Mouse (Mus musculus): Measurements from ENCODE around the gene Fkbp14. TPM values are rescaled to one million over a fixed set of nuclear protein-coding genes. Genes with fewer than 3 reads are reported as not detected.

Gene Fkbp14
- polyA plus RNA-seq, 1 experiment, result 15.4 TPM

GRCm38 (mm10) chr6:54588212-54588611, 8.9 kb downstream of the Fkbp14 start:
- no peak for DNase-seq (ENCODE audit: low read depth)

DNA sequence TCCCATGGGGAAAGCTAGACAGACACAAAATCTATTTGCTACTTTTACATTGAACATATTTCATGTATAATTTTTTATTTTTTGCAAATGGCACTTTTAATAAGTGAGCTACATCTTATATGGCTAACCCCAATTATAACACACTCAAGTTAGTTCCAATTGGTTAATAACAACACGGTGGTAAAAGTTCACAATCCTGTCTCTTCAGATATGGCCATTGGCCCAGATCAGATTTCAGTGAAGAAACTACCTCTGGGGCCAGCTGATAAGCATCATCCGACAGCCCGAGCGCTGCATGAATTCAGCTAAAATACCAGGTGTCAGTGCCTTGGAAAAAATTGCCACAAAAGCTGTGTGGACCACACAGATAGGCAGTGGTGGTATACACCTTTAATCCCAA, 9.4 kb downstream of the Fkbp14 start:
- DNase-seq (ENCODE audit: low read depth), result no peak

- no peak for DNase-seq (ENCODE audit: low read depth)
Measured at GRCm38 (mm10) chr6:54586911-54587310, 10.2 kb downstream of the Fkbp14 start.

DNA sequence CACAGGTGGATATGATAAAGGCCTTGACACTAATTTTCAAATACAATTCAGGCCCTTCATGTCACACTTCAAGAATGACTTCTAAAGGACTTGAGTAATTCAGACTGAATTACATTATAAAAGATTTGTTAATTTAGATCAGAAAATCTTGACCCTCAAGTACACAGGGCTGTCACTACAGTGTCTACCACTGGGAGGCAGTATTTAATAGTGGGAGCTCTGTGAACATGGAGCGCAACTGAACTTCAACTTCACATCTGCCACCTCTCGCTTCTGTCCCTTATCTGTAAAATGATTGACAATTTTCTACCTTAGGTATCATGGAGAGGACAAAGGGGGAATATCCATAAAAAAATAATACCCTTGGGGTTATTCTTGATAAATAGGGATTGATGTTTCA, 10.9 kb downstream of the Fkbp14 start:
- DNase-seq (ENCODE audit: low read depth), result no peak

DNA sequence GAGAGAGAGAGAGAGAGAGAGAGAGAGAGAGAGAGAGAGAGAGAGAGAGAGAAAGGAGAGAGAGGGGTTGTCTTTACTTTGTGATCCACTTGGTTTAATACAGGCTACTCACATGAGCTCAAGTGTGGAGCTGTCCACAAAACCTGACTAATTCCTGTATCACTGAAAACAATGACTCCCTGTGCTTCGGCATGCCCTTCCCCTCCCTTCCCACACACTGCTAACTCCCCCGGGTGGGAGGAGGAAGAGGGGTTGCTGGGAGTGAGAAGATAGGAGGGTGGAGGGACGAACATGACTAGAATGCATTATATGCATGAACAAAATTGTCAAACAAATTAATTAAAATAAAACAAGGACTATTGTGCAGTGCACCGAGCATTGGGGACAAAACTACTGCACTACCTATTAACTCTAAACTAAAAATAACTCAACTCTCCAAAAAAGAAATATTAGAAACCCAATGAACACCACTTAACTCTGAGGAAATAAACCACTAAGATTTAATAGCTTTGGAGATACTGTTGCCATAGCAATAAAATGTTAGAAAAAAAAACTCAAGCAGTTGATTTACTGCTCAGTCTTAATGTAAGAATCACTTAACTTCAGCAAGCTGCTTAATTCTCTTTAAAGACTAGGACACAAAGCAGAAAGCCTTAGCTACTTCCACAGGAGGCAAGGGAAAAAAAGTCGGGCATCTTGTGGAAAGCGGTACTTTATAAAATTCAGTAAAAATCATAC, 23.7 kb downstream of the Fkbp14 start:
- DNase-seq (ENCODE audit: low read depth), result no peak

DNA sequence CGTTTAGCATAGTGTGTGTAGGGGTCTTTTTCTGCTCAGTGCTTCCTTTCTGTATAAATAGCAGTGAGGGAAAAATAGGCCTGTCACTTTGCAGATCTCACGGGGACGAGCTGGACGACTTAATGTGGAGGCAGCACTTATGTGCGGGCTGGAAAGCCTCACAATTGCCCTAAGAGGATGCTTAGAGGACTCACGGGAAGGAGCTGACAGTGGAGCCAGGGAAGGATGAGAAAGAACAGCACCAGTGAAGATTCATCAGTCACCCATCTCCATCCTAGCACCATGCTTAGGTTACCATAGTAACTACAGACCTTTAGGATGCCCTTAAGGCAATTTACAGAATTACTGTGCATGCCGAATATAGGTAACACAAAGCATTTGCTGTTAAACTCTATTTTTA, 27.3 kb downstream of the Fkbp14 start:
- DNase-seq (ENCODE audit: low read depth), result no peak

DNA sequence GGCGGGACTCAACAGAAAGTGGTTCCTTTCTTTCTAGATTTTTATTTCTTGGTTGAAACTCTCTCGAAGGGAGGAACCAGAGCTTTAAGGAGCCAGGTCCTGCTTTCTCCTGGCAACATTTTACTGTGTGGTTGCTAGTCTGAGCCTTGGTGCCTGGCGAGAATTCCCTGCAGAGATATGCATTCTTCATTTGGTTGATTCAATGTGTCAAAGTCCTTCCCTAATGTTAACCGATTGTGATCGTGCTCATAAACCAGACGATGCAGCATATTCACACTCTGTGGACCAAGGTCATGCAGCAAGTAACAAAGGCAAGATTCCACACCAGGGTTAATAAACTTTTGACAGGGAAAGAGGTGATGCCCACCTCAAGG, 30.6 kb downstream of the Fkbp14 start:
- DNase-seq (ENCODE audit: low read depth), result no peak

- DNase-seq (ENCODE audit: low read depth), result no peak
Measured at GRCm38 (mm10) chr6:54565665-54566545, 31.2 kb downstream of the Fkbp14 start, which contains the start of gene Scrn1. Gene Scrn1 (minus strand): TSS chr6:54566489.

- DNase-seq (ENCODE audit: low read depth), result no peak
Measured at GRCm38 (mm10) chr6:54565012-54565411, 32.1 kb downstream of the Fkbp14 start.

DNA sequence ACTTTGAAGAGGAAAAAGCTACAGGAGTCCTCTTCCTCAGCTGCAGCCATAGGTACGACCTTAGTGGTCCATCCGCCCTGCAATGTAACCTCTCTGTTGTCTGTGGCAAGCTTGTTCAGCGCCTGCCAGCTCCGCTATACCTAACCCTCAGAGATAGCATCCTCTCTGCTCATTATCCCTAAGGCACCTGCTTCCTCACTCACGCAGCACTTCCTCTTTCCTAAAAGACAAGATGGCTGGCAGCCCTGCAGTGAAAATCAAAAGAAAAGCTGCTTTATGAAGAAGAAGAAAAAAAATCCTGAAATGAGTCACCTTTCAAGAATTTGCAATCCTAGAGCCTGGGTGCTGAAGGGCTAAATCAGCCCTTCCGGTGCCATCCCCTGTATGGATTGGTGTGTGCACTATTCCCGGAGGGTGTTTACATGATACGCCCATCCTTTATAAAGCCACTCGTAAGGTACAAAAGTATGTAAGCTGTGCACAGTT, 32.6 kb downstream of the Fkbp14 start:
- DNase-seq (ENCODE audit: low read depth), result no peak

DNA sequence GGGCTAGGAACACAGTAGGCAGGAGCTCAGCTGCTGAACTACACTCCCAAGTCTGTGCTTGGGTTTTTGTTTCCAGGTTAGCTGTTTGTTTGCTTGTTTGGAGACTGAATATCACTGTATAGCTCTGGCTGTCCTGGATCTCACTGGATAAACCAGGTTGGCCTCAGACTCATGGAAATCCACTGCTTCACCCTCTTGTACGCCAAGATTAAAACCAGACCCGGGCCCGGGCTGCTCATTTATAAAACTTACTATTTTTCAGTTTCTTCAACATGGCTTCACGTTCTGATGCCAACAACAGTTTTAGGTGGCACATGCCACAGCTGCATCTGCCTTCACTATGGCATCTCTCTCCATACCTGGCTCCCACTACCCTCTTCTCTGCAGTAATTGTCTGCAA, 33.5 kb downstream of the Fkbp14 start:
- DNase-seq (ENCODE audit: low read depth), result no peak

DNA sequence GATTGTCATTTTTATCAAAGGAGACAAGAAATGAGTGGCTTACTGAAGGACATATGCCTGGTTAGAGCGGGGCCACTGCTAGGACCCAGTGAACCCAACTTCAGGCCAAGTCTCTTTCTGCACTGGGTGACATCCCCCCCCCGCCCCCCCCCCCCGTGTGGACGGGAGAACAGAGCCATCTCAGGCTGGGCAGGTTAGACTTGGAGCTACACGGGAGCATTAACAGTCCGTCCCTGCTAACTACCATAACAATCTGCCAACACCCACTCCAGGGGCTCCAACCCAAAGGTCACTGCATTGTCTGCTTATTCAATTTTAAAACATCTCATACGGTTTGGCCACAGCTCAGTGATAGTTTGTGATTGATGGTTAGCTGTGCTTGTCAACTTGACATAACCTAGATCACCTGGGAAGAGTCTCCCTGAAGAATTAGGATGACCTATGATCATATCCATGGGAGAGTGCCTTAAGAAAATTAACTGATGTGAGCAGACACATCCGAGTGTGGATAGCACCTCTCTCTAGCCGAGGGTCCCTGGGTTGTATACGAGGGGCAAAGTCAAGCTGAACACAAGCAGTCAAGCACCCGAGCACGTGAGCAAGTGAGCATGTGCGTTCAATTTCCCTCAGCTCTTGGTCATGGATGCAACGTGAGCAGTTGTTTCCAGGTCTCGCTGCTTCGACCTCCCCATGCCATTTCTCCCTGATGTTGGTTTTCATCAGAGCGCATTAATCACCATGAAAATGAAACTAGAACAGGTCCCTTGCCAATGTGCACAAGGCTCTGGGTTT, 34.9 kb downstream of the Fkbp14 start:
- DNase-seq (ENCODE audit: low read depth), result no peak

GRCm38 (mm10) chr6:54558466-54558865, 38.6 kb downstream of the Fkbp14 start:
- DNase-seq (ENCODE audit: low read depth), result no peak

GRCm38 (mm10) chr6:54557671-54558070, 39.4 kb downstream of the Fkbp14 start:
- no peak for DNase-seq (ENCODE audit: low read depth)

DNA sequence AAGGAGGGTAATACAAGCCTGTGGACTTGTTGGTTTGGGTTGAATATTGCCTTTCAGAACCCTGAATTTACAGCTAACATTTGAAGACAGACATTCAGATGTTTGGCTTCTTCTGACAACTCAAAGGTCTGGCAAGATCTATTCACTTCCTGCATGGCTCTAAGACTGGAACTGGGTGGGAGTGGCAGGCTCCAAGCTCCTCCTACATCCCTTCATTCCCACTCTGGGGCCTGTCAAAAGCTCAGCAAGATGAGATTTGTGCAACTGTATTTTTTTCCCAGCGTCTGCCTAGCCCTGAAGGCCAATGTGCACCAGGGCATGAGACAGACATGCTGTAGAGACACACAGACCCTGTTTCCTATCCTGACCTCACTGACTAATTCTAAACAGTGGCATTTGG, 41.3 kb downstream of the Fkbp14 start:
- DNase-seq (ENCODE audit: low read depth), result no peak

GRCm38 (mm10) chr6:54554341-54555110, 42.6 kb downstream of the Fkbp14 start:
- DNase-seq (ENCODE audit: low read depth), result no peak

DNA sequence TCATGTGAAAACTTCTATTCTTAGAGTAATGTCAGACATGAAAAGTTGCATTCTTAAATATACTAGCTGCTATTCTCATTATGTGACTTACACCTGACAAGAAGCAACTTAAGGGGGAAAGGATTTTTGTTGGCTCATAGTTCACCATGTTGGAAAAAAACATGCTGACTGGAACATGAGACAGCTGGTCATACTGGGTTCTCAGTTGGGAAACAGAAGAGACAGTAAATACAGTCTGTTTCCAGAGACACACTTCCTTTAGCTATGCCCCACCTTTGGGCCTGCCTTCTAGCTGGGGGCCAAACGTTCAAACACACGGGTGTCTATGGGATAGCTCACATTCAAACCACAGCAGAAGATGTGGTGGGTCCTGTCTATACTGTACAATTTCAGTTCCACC, 43.5 kb downstream of the Fkbp14 start:
- no peak for DNase-seq (ENCODE audit: low read depth)

- DNase-seq (ENCODE audit: low read depth), result no peak
Measured at GRCm38 (mm10) chr6:54552721-54553413, 44.2 kb downstream of the Fkbp14 start.

DNA sequence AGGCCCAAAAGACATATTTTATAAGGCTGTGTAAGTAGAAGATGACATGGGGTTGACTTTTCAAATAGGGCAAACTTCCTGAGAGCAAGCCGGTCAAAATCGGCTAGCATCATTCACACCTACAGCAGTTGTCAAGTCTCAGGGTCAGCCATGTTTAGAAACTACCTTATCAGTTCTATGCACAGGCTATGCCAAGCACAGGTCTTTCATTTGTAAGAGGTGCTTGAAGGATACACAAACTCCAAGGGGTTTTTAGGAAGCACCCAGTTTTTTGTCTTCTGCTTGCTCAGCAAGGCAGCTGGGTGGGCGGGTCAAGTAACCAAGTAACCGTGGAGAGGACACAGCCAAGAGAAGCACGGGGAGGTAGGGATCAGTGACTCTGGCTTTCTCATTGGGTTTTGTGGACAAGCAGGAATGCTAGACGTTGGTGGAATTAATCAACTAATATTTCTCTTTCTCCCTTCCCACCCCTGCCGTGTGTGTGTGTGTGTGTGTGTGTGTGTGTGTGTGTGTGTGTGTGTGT, 46.2 kb downstream of the Fkbp14 start:
- no peak for DNase-seq (ENCODE audit: low read depth)

- no peak for DNase-seq (ENCODE audit: low read depth)
Measured at GRCm38 (mm10) chr6:54549311-54549710, 47.8 kb downstream of the Fkbp14 start.
